Mouse (Mus musculus) lung, embryonic 15.5 days (tissue): ENCODE results near the gene Numa1. TPM values are rescaled to one million over a fixed set of nuclear protein-coding genes. Genes with fewer than 3 reads are reported as not detected.
"Not testable (repeated sequence)": the region's sequence is repeated elsewhere in the genome, so short reads cannot be mapped to it uniquely, and the experiment has no call there.

ENCODE experiments used
- ATAC-seq: fragments of 200-750 bp; cut with Nextera tagmentation; 2 replicates; pipeline ENCODE4 v1.8.0; 2017; ENCODE audit warnings: moderate number of reproducible peaks, borderline replicate concordance; ENCODE audit not compliant: low FRiP score, low TSS enrichment; ENCODE audit errors: extremely low read depth
- H3K27ac ChIP-seq: fragments of 300-500 bp; sonication (generic); 2 replicates; pipeline ENCODE4 v1.5.1; 2015; ENCODE audit warnings: moderate library complexity, mild to moderate bottlenecking, inconsistent platforms
- H3K27me3 ChIP-seq: fragments of 300-500 bp; sonication (generic); 2 replicates; pipeline ENCODE4 v1.6.1; 2015; ENCODE audit warnings: inconsistent platforms
- H3K36me3 ChIP-seq: fragments of 300-500 bp; sonication (generic); 2 replicates; pipeline ENCODE4 v1.6.1; 2015; ENCODE audit warnings: inconsistent platforms
- H3K4me1 ChIP-seq: fragments of 300-500 bp; sonication (generic); 2 replicates; pipeline ENCODE4 v1.6.1; 2015; ENCODE audit warnings: inconsistent platforms
- H3K4me2 ChIP-seq: fragments of 300-500 bp; sonication (generic); 2 replicates; pipeline ENCODE4 v1.6.1; 2015; ENCODE audit warnings: inconsistent platforms, mild to moderate bottlenecking, moderate library complexity
- H3K4me3 ChIP-seq: fragments of 300-500 bp; sonication (generic); 2 replicates; pipeline ENCODE4 v1.5.1; 2015; ENCODE audit warnings: mild to moderate bottlenecking, inconsistent platforms
- H3K9ac ChIP-seq: fragments of 300-500 bp; sonication (generic); 2 replicates; pipeline ENCODE4 v1.6.1; 2015; ENCODE audit warnings: inconsistent platforms
- H3K9me3 ChIP-seq: fragments of 300-500 bp; sonication (generic); 2 replicates; pipeline ENCODE4 v1.6.1; 2016; ENCODE audit warnings: inconsistent platforms
- WGBS: fragments of 180-500 bp; shearing (Covaris S2); methylation state at CpG from one replicate; pipeline ENCODE4 v1.1.7; 2015; 5-methylcytosine and 5-hydroxymethylcytosine counted together
- polyA plus RNA-seq: library from polyadenylated mRNA; unstranded; fragments of >200 nt; fragmentation: Nextera tagmentation; extraction: Ambion mirVana; gene quantifications from 2 replicates; pipeline ENCODE4 v1.2.1, GENCODE M21; 2015

Numa1 gene
- polyA plus RNA-seq, 1 experiment from 2014 or later = 79.4 TPM

- peak overlapping the region; percentile 64 for H3K4me2 ChIP-seq
- WGBS = 58% methylated on average over 8 of the region's 8 CpGs
- no peak for ATAC-seq
- H3K27me3 ChIP-seq = no peaks in the 10 kb centered on the region
- peak overlapping the region; percentile 96 for H3K9ac ChIP-seq
- H3K36me3 ChIP-seq = peaks cover 21% of the 10 kb centered on the region
- peak overlapping the region; percentile 98 for H3K27ac ChIP-seq
- no peaks in the 10 kb centered on the region for H3K9me3 ChIP-seq
- peak overlapping the region; percentile 86 for H3K4me3 ChIP-seq
- H3K4me1 ChIP-seq = peaks cover 24% of the 10 kb centered on the region
Observed at GRCm38 (mm10) chr7:101906696-101907095, 27.2 kb upstream of the Numa1 start.

GRCm38 (mm10) chr7:101908367-101908766 lies 25.5 kb upstream of the Numa1 start:
- ATAC-seq = no peak
- Histone ChIP-seq H3K36me3 (peaks cover 38% of the 10 kb centered on the region), H3K9ac (peak overlapping the region; percentile 8; the same call in 1 of the 2 replicates), H3K4me3 (no peak overlapping the region), H3K4me2 (no peak overlapping the region), H3K9me3 (no peaks in the 10 kb centered on the region), H3K4me1 (peaks cover 24% of the 10 kb centered on the region), H3K27ac (no peak overlapping the region), H3K27me3 (no peaks in the 10 kb centered on the region)
- WGBS = 72% methylated on average over 4 of the region's 4 CpGs

- H3K36me3 ChIP-seq = peaks cover 48% of the 10 kb centered on the region
- H3K27ac ChIP-seq = no peak overlapping the region
- H3K9ac ChIP-seq = no peak overlapping the region
- ATAC-seq = no peak
- H3K9me3 ChIP-seq = no peaks in the 10 kb centered on the region
- no peaks in the 10 kb centered on the region for H3K27me3 ChIP-seq
- H3K4me3 ChIP-seq = no peak overlapping the region
- H3K4me1 ChIP-seq = peaks cover 22% of the 10 kb centered on the region
- WGBS = 84% methylated on average over 4 of the region's 4 CpGs
- no peak overlapping the region for H3K4me2 ChIP-seq
Observed at GRCm38 (mm10) chr7:101910138-101910537, 23.8 kb upstream of the Numa1 start.

- WGBS = 61% methylated on average over 3 of the region's 3 CpGs
- peaks cover 48% of the 10 kb centered on the region for H3K36me3 ChIP-seq
- H3K27ac ChIP-seq = no peak overlapping the region
- H3K4me2 ChIP-seq = no peak overlapping the region
- H3K9me3 ChIP-seq = no peaks in the 10 kb centered on the region
- H3K27me3 ChIP-seq = no peaks in the 10 kb centered on the region
- no peak for ATAC-seq
- peaks cover 12% of the 10 kb centered on the region for H3K4me1 ChIP-seq
- no peak overlapping the region for H3K4me3 ChIP-seq
- H3K9ac ChIP-seq = no peak overlapping the region
Observed at GRCm38 (mm10) chr7:101911982-101912381, 21.9 kb upstream of the Numa1 start.

- H3K27me3 ChIP-seq = no peaks in the 10 kb centered on the region
- no peak overlapping the region for H3K4me2 ChIP-seq
- no peaks in the 10 kb centered on the region for H3K4me1 ChIP-seq
- ATAC-seq = peak; percentile 67; the same call in 1 of the 2 replicates
- WGBS = 13% methylated on average over 1 of the region's 1 CpGs
- H3K9me3 ChIP-seq = no peaks in the 10 kb centered on the region
- peaks cover 13% of the 10 kb centered on the region for H3K36me3 ChIP-seq
- H3K9ac ChIP-seq = no peak overlapping the region
- no peak overlapping the region for H3K4me3 ChIP-seq
- H3K27ac ChIP-seq = no peak overlapping the region
Observed at GRCm38 (mm10) chr7:101918071-101918470, 15.8 kb upstream of the Numa1 start.

- H3K27me3 ChIP-seq, ATAC-seq, H3K27ac ChIP-seq, H3K36me3 ChIP-seq, H3K4me1 ChIP-seq, H3K4me3 ChIP-seq, H3K9ac ChIP-seq, H3K9me3 ChIP-seq, H3K4me2 ChIP-seq: not testable (repeated sequence)
Observed at GRCm38 (mm10) chr7:101925892-101926291, 8.0 kb upstream of the Numa1 start.

GRCm38 (mm10) chr7:101928093-101928492 lies 5.8 kb upstream of the Numa1 start:
- no peak overlapping the region for H3K4me3 ChIP-seq
- H3K9me3 ChIP-seq = no peaks in the 10 kb centered on the region
- peaks cover 9% of the 10 kb centered on the region for H3K4me1 ChIP-seq
- no peak for ATAC-seq
- 69% methylated on average over 3 of the region's 3 CpGs for WGBS
- H3K27me3 ChIP-seq = no peaks in the 10 kb centered on the region
- no peak overlapping the region for H3K27ac ChIP-seq
- H3K4me2 ChIP-seq = no peak overlapping the region
- H3K9ac ChIP-seq = no peak overlapping the region
- H3K36me3 ChIP-seq = no peaks in the 10 kb centered on the region

- Histone ChIP-seq H3K27ac (0 out of 2 replicates have a peak overlapping the region, but pooled peaks have one; percentile 23), H3K9ac (peak overlapping the region; percentile 67; the same call in 1 of the 2 replicates)
Observed at GRCm38 (mm10) chr7:101932551-101932950, 1.4 kb upstream of the Numa1 start.

GRCm38 (mm10) chr7:101933300-101933699 lies 611 bp upstream of the Numa1 start:
- H3K9ac ChIP-seq = peak overlapping the region; percentile 67
- peak; percentile 41; the same call in 1 of the 2 replicates for ATAC-seq

More at GRCm38 (mm10) chr7:101932551-101932950, 1.4 kb upstream of the Numa1 start:
- ATAC-seq = no peak
- Histone ChIP-seq H3K4me3 (peak overlapping the region; percentile 58), H3K27me3 (no peaks in the 10 kb centered on the region), H3K36me3 (no peaks in the 10 kb centered on the region), H3K4me2 (peak overlapping the region; percentile 72), H3K4me1 (peaks cover 18% of the 10 kb centered on the region), H3K9me3 (no peaks in the 10 kb centered on the region)
- 64% methylated on average over 1 of the region's 1 CpGs for WGBS

GRCm38 (mm10) chr7:101935957-101936356 lies 2.0 kb downstream of the Numa1 start:
- Histone ChIP-seq H3K9me3 (no peaks in the 10 kb centered on the region), H3K4me1 (peaks cover 18% of the 10 kb centered on the region), H3K9ac (0 out of 2 replicates have a peak overlapping the region, but pooled peaks have one; percentile 8), H3K27ac (no peak overlapping the region), H3K4me2 (no peak overlapping the region), H3K27me3 (no peaks in the 10 kb centered on the region), H3K4me3 (no peak overlapping the region), H3K36me3 (no peaks in the 10 kb centered on the region)
- no peak for ATAC-seq
- 89% methylated on average over 4 of the region's 4 CpGs for WGBS

More at GRCm38 (mm10) chr7:101933300-101933699, 611 bp upstream of the Numa1 start:
- peak overlapping the region; percentile 58 for H3K4me3 ChIP-seq
- H3K4me2 ChIP-seq = peak overlapping the region; percentile 72
- peak overlapping the region; percentile 79 for H3K27ac ChIP-seq
- no peaks in the 10 kb centered on the region for H3K27me3 ChIP-seq
- H3K9me3 ChIP-seq = no peaks in the 10 kb centered on the region
- H3K36me3 ChIP-seq = no peaks in the 10 kb centered on the region
- peaks cover 18% of the 10 kb centered on the region for H3K4me1 ChIP-seq
- 3% methylated on average over 15 of the region's 15 CpGs for WGBS

- Histone ChIP-seq H3K4me3 (no peak overlapping the region), H3K4me2 (no peak overlapping the region), H3K36me3 (no peaks in the 10 kb centered on the region), H3K9me3 (no peaks in the 10 kb centered on the region), H3K27ac (no peak overlapping the region), H3K4me1 (peaks cover 18% of the 10 kb centered on the region), H3K9ac (no peak overlapping the region), H3K27me3 (no peaks in the 10 kb centered on the region)
- WGBS = 95% methylated on average over 4 of the region's 4 CpGs
- ATAC-seq = no peak
Observed at GRCm38 (mm10) chr7:101936996-101937395, 3.1 kb downstream of the Numa1 start.

GRCm38 (mm10) chr7:101937569-101937968 lies 3.7 kb downstream of the Numa1 start:
- Histone ChIP-seq H3K27ac (no peak overlapping the region), H3K36me3 (no peaks in the 10 kb centered on the region), H3K27me3 (no peaks in the 10 kb centered on the region), H3K4me1 (peaks cover 13% of the 10 kb centered on the region), H3K4me2 (no peak overlapping the region), H3K4me3 (no peak overlapping the region), H3K9me3 (no peaks in the 10 kb centered on the region), H3K9ac (no peak overlapping the region)
- WGBS = 91% methylated on average over 4 of the region's 4 CpGs
- no peak for ATAC-seq

GRCm38 (mm10) chr7:101938348-101938747 lies 4.4 kb downstream of the Numa1 start:
- H3K27me3 ChIP-seq = no peaks in the 10 kb centered on the region
- no peaks in the 10 kb centered on the region for H3K36me3 ChIP-seq
- no peak overlapping the region for H3K9ac ChIP-seq
- 73% methylated on average over 2 of the region's 2 CpGs for WGBS
- H3K4me3 ChIP-seq = no peak overlapping the region
- no peak overlapping the region for H3K27ac ChIP-seq
- no peak for ATAC-seq
- no peaks in the 10 kb centered on the region for H3K9me3 ChIP-seq
- H3K4me2 ChIP-seq = no peak overlapping the region
- H3K4me1 ChIP-seq = peaks cover 9% of the 10 kb centered on the region; the same call in 1 of the 2 replicates
